Mouse (Mus musculus): Measurements from ENCODE around the gene Usp38.
A peak's percentile ranks its signal among the peaks of the same experiment; 100 is the strongest.
"Not testable (repeated sequence)": the region's sequence is repeated elsewhere in the genome, so short reads cannot be mapped to it uniquely, and the experiment has no call there.

Usp38 gene

GRCm38 (mm10) chr8:81014789-81015699 is at the start of gene Usp38:
Usp38 (minus strand) TSS chr8:81014928.
- DNase-seq (ENCODE audit: low read depth, low spot score): peak; percentile 100
- Histone ChIP-seq H3K36me3 (ENCODE audit: control insufficient read depth, insufficient read depth, low read length, poor library complexity, severe bottlenecking) (peaks cover 2% of the 10 kb centered on the region; the same call in 1 of the 2 replicates), H3K27me3 (ENCODE audit: control insufficient read depth, insufficient read depth, low read length, poor library complexity, severe bottlenecking) (no peaks in the 10 kb centered on the region)

DNA sequence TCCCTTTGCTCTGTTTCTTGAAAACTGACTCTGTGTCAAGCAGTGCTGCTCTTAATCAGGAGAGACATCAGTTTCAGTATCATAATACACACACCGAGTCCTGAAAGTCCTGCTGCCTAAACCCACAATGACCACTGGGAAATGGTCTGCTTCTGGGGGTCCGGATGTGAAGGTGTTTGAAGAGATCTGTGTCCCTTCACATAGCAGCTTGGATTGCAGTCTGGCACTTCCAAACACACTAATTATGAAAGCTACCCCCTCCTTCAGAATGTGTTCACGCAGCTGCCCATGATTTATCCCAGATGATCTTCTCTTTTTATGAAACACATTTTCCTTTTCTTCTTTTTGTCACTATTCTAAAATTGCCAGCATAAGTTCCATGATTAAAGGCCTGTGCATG is 47.8 kb upstream of the Usp38 start:
- DNase-seq (ENCODE audit: low read depth, low spot score): no peak
- Histone ChIP-seq H3K36me3 (ENCODE audit: control insufficient read depth, insufficient read depth, low read length, poor library complexity, severe bottlenecking) (no peaks in the 10 kb centered on the region), H3K27me3 (ENCODE audit: control insufficient read depth, insufficient read depth, low read length, poor library complexity, severe bottlenecking) (no peaks in the 10 kb centered on the region)

- peak; percentile 70 for DNase-seq (ENCODE audit: low read depth, low spot score)
- Histone ChIP-seq H3K27me3 (ENCODE audit: control insufficient read depth, insufficient read depth, low read length, poor library complexity, severe bottlenecking) (no peaks in the 10 kb centered on the region), H3K36me3 (ENCODE audit: control insufficient read depth, insufficient read depth, low read length, poor library complexity, severe bottlenecking) (no peaks in the 10 kb centered on the region)
Observed at GRCm38 (mm10) chr8:81061950-81062349, 47.2 kb upstream of the Usp38 start.

DNA sequence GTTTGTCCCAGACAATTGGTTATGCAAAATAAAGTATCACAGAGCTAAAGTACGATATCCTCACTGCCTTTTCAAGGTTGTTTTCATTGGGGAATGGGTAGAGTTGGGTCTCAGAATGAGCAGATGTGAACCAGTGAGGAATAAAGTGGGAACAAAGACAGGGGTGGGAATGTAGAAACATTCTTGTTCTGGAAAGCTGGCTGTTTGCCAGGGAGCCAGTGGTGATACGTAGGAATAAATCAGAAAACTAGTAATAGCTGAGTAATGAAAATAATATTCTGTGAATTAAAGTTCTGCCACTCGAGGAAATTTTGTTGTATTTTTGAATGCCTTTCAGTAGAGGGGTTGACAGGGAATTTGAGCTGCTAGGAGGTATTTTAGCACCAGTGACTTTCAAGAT is 29.5 kb upstream of the Usp38 start:
- no peak for DNase-seq (ENCODE audit: low read depth, low spot score)
- H3K27me3 ChIP-seq (ENCODE audit: control insufficient read depth, insufficient read depth, low read length, poor library complexity, severe bottlenecking): no peaks in the 10 kb centered on the region
- H3K36me3 ChIP-seq (ENCODE audit: control insufficient read depth, insufficient read depth, low read length, poor library complexity, severe bottlenecking): no peaks in the 10 kb centered on the region

- Histone ChIP-seq H3K27me3 (ENCODE audit: control insufficient read depth, insufficient read depth, low read length, poor library complexity, severe bottlenecking) (no peaks in the 10 kb centered on the region), H3K36me3 (ENCODE audit: control insufficient read depth, insufficient read depth, low read length, poor library complexity, severe bottlenecking) (no peaks in the 10 kb centered on the region)
- no peak for DNase-seq (ENCODE audit: low read depth, low spot score)
Observed at GRCm38 (mm10) chr8:81027991-81028390, 13.3 kb upstream of the Usp38 start.

DNA sequence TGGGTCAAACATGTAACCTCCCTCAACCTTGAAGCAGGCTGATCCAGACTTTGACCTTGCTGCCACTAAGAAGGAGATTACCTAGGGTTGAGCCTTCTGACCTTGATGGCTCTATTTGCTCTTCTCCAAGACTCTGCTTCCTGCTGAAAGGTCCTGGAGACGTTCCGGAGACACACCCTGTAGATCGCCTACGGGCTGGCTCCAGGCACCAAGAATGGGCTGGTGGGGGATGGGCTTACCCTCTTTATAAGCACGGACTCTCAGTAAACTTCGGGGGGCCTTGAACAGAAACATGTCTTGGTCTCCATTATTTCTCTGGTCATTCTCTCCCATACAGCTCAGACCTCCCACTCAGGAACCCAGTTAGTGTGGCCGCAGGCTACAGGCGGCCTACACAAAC is 2.8 kb upstream of the Usp38 start:
- H3K36me3 ChIP-seq (ENCODE audit: control insufficient read depth, insufficient read depth, low read length, poor library complexity, severe bottlenecking); H3K27me3 ChIP-seq (ENCODE audit: control insufficient read depth, insufficient read depth, low read length, poor library complexity, severe bottlenecking); DNase-seq (ENCODE audit: low read depth, low spot score): not testable (repeated sequence)

DNA sequence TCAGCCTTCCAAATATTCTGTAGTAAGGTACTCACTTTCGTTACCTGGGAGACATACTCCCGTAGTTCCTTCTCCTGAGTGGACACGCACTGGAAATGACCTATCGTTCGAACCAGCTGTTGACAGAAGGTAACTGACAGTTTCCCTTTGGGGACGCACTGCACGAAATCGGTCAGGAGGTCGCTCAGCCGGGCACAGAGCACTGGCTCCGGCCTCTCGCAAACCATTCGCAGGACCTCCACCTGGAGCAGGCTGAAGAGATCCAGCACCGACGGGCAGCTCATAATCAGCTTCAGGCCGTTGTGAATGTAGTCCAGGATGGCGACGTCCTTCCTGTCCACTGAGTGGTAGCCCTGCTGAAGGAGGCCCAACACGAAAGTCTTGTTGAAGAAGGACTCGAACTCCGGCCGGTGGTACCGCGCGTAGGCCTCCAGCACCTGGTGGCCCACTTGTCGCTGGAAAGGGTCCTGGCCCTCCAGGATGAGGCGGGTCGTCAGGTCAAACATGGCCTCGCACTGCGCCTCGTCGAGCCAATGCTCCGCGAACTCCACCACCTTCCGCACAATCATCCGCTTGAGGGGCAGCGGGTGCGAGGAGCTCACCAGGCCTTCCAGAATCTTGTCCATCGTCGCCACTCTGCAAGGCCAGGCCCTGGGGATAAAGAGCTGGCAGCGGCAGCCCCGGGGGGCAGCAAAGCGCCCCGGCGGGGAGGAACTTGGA is 757 bp downstream of the Usp38 start:
- DNase-seq (ENCODE audit: low read depth, low spot score): no peak
- Histone ChIP-seq H3K36me3 (ENCODE audit: control insufficient read depth, insufficient read depth, low read length, poor library complexity, severe bottlenecking) (peaks cover 2% of the 10 kb centered on the region; the same call in 1 of the 2 replicates), H3K27me3 (ENCODE audit: control insufficient read depth, insufficient read depth, low read length, poor library complexity, severe bottlenecking) (no peaks in the 10 kb centered on the region)

DNA sequence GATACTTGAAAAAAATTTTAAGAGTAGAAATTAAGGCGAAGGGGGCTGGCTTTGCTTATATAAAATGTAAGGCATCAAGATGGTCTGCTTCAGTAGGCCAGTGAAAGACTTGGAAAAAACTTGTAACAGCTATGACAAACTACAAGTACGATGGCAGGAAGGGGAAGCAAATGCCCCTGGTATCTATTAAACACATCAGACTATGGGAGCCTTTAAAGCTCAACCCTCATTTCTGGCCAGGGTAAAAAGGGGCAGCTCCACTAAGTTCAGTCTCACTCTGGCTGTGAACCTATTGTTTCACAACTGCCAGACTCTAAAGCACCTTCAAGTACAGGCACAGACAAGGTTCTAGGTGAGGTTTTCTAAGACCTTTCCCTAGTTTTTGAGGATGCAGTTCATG is 2.0 kb downstream of the Usp38 start:
- H3K27me3 ChIP-seq (ENCODE audit: control insufficient read depth, insufficient read depth, low read length, poor library complexity, severe bottlenecking): no peaks in the 10 kb centered on the region
- H3K36me3 ChIP-seq (ENCODE audit: control insufficient read depth, insufficient read depth, low read length, poor library complexity, severe bottlenecking): peaks cover 3% of the 10 kb centered on the region; the same call in 1 of the 2 replicates
- DNase-seq (ENCODE audit: low read depth, low spot score): peak; percentile 38

- H3K27me3 ChIP-seq (ENCODE audit: control insufficient read depth, insufficient read depth, low read length, poor library complexity, severe bottlenecking): no peaks in the 10 kb centered on the region
- H3K36me3 ChIP-seq (ENCODE audit: control insufficient read depth, insufficient read depth, low read length, poor library complexity, severe bottlenecking): peaks cover 4% of the 10 kb centered on the region; the same call in 1 of the 2 replicates
- peak; percentile 51 for DNase-seq (ENCODE audit: low read depth, low spot score)
Observed at GRCm38 (mm10) chr8:81012031-81012560, 2.6 kb downstream of the Usp38 start.

GRCm38 (mm10) chr8:81010386-81010785 is 4.3 kb downstream of the Usp38 start:
- Histone ChIP-seq H3K36me3 (ENCODE audit: control insufficient read depth, insufficient read depth, low read length, poor library complexity, severe bottlenecking) (peaks cover 10% of the 10 kb centered on the region), H3K27me3 (ENCODE audit: control insufficient read depth, insufficient read depth, low read length, poor library complexity, severe bottlenecking) (no peaks in the 10 kb centered on the region)
- DNase-seq (ENCODE audit: low read depth, low spot score): peak; percentile 65

- DNase-seq (ENCODE audit: low read depth, low spot score): no peak
- H3K36me3 ChIP-seq (ENCODE audit: control insufficient read depth, insufficient read depth, low read length, poor library complexity, severe bottlenecking): peaks cover 18% of the 10 kb centered on the region
Observed at GRCm38 (mm10) chr8:81005114-81005513, 9.6 kb downstream of the Usp38 start.

DNA sequence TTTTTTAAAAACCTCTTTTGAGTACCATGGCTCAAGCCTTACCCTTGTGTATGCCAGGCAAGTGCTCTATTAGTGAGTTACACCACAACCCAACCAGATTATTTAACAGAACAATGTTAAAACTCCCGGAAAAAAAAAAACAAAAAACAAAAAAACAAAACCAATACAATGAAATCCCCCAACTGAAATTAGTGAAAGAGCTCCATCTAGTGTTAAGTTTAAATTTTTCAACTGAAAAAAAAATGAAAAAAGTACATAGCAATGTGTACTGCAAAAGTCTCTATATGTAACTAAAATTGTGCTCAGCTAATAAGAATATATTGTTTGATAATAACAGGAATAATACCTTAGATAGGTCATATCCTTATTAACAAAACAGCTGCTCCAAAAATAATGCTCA is 18.1 kb downstream of the Usp38 start:
- peak; percentile 51 for DNase-seq (ENCODE audit: low read depth, low spot score)
- no peaks in the 10 kb centered on the region for H3K27me3 ChIP-seq (ENCODE audit: control insufficient read depth, insufficient read depth, low read length, poor library complexity, severe bottlenecking)
- H3K36me3 ChIP-seq (ENCODE audit: control insufficient read depth, insufficient read depth, low read length, poor library complexity, severe bottlenecking): peaks cover 33% of the 10 kb centered on the region

More at GRCm38 (mm10) chr8:81005114-81005513, 9.6 kb downstream of the Usp38 start:
- H3K27me3 ChIP-seq (ENCODE audit: control insufficient read depth, insufficient read depth, low read length, poor library complexity, severe bottlenecking): no peaks in the 10 kb centered on the region

DNA sequence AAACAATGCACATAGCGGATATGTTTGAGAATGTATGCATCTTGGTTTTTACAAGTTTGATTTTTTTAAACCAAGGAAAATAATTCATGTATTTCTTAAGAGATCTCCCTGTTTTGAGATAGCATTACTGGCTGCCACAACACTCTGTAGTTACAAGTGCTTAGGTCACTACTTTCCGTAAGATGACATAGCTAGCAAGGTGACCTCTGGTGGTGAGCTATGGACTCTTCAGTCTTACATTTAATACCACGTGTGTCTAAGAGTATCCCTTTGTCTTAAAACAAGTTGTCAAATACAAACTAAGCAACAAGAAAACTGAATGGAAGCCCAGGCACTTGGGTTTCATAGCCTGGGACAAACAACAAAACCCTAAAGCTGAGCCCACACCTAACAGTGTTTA is 22.8 kb downstream of the Usp38 start:
- Histone ChIP-seq H3K36me3 (ENCODE audit: control insufficient read depth, insufficient read depth, low read length, poor library complexity, severe bottlenecking) (peaks cover 29% of the 10 kb centered on the region), H3K27me3 (ENCODE audit: control insufficient read depth, insufficient read depth, low read length, poor library complexity, severe bottlenecking) (no peaks in the 10 kb centered on the region)
- DNase-seq (ENCODE audit: low read depth, low spot score): peak; percentile 64

- H3K27me3 ChIP-seq (ENCODE audit: control insufficient read depth, insufficient read depth, low read length, poor library complexity, severe bottlenecking): no peaks in the 10 kb centered on the region
Observed at GRCm38 (mm10) chr8:80982829-80983228, 31.9 kb downstream of the Usp38 start.

DNA sequence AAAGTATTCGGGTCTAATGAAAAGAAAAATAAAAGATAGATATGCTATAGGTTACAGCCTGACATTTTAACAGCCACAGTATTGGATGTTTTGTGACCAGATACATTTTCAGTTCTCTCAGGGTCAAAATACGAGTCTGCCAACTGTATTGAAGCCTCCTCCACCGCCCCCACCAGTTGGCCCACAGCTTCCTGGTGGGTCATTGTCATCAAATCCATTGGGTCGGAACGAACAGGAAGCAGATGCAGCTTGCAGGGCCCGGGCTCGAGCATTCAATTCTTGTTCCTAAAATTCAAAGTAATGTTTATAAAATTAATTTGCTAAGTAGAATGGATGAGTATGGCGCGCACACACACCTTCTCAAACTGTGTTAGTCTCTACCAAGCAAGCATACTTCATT is 33.0 kb downstream of the Usp38 start:
- peaks cover 10% of the 10 kb centered on the region; the same call in 1 of the 2 replicates for H3K36me3 ChIP-seq (ENCODE audit: control insufficient read depth, insufficient read depth, low read length, poor library complexity, severe bottlenecking)
- no peaks in the 10 kb centered on the region for H3K27me3 ChIP-seq (ENCODE audit: control insufficient read depth, insufficient read depth, low read length, poor library complexity, severe bottlenecking)
- peak; percentile 84 for DNase-seq (ENCODE audit: low read depth, low spot score)

More at GRCm38 (mm10) chr8:80982829-80983228, 31.9 kb downstream of the Usp38 start:
- DNase-seq (ENCODE audit: low read depth, low spot score): no peak
- peaks cover 11% of the 10 kb centered on the region; the same call in 1 of the 2 replicates for H3K36me3 ChIP-seq (ENCODE audit: control insufficient read depth, insufficient read depth, low read length, poor library complexity, severe bottlenecking)
